Mouse (Mus musculus) testis, postnatal 14 days (tissue): ENCODE data around the gene Zmat5.
"Not testable (repeated sequence)": the region's sequence is repeated elsewhere in the genome, so short reads cannot be mapped to it uniquely, and the experiment has no call there.

Source experiments
- DNase-seq: peaks from one replicate; pipeline ENCODE4 v3.0.0; 2021; ENCODE audit warnings: low spot score

Zmat5 gene

DNA sequence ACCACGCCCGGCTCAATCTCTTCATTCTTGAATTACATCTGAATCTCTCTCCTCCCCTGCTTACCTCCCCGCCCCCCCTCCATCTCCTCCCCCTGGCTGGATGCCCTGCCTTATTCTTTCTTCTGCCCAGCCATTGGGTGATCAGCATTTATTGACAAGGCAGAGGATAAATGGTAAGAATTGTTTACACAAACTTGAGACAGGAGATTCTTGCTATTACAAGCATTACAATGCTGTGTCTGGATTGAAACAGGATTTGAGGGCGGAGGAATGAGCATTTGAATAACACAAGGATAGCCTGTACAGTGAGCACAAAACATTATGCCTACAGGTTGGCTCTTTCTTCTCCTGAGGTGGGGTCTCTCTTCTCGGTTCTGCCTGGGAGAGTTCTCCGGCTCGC is 14.1 kb upstream of the Zmat5 start:
- DNase-seq, result no peak

GRCm38 (mm10) chr11:4691213-4691612 is 13.3 kb upstream of the Zmat5 start:
- no peak for DNase-seq

DNA sequence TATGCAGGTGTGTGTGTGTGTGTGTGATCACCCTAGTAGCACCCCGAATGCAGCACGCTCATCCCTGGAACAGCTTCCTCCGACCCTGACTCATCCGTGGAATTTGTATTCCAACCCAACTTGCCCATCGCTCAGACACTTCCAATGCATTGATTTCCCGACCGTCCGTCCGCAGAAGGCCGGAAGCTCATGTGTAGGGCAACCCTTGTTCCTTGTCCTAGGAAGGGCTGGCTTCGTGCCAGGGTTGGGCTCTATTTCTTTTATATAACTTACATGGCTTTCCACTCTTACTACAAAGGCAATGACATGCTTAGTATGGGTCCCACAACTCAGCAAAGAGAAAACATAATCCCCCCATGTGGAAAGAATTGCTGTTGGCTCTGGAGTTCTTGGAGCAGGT is 12.3 kb upstream of the Zmat5 start:
- no peak for DNase-seq

GRCm38 (mm10) chr11:4697043-4697983 is 7.2 kb upstream of the Zmat5 start:
- peak; percentile 68 for DNase-seq

GRCm38 (mm10) chr11:4700726-4701125 is 3.8 kb upstream of the Zmat5 start:
- no peak for DNase-seq

- DNase-seq, result no peak
These were observed 798 bp upstream of the Zmat5 start for GRCm38 (mm10) chr11:4703688-4704071.

DNA sequence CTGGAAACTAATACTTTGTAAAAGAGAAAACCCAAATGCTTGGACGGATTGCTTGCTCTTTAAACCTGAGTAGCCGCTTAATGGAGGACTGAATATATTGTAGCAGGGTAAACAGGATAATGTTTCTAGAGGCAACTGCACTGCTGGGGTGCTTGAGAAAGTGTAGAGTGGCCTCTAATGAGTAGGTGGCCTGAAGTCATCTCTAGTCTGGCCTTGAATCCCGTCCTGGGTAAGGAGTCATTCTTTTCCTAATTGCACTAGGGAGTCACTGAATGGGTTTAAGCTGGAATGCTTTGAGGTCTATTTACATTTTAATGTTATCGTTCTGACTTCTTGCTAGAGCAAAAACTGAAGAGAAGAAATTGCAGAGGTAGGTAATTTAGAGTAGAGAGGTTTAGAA is 700 bp downstream of the Zmat5 start:
- DNase-seq, result no peak

DNA sequence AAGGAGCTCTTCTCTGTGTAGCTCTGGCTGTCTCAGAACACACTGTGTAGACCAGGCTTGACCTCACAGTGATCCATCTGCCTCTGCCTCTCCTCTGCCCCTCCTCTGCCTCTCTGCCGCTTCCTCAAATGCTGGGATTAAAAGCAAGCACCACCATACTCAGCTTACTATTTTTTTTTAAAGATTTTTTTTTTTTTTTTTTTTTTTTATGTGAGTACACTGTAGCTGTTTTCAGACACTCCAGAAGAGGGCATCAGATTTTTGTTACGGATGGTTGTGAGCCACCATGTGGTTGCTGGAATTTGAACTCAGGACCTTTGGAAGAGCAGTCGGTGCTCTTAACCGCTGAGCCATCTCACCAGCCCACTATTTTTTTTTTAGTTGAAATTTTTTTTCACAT is 5.7 kb downstream of the Zmat5 start:
- DNase-seq, result not testable (repeated sequence)

GRCm38 (mm10) chr11:4712822-4713221 is 8.3 kb downstream of the Zmat5 start:
- DNase-seq, result no peak

- DNase-seq, result no peak
These were observed 10.2 kb downstream of the Zmat5 start for GRCm38 (mm10) chr11:4714727-4715126.

DNA sequence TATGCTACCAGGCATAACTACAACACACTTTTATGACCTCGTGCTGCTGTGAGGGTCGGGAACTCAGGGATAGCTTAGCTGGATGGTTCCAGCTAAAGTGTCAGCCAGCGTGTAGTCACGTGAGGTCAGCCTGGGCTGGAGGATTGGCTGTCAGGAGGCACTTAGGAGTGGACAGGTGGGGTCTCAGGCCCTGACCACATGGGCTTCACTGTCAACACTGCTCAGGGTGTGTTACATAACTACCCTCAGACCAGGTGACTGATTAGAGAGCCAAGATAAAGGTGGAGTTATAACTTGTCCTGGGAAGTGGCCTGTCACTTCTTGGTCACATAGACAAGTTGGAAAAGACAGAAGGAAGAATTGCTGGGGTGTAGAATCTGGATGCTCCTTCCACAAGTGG is 11.1 kb downstream of the Zmat5 start:
- DNase-seq, result no peak

DNA sequence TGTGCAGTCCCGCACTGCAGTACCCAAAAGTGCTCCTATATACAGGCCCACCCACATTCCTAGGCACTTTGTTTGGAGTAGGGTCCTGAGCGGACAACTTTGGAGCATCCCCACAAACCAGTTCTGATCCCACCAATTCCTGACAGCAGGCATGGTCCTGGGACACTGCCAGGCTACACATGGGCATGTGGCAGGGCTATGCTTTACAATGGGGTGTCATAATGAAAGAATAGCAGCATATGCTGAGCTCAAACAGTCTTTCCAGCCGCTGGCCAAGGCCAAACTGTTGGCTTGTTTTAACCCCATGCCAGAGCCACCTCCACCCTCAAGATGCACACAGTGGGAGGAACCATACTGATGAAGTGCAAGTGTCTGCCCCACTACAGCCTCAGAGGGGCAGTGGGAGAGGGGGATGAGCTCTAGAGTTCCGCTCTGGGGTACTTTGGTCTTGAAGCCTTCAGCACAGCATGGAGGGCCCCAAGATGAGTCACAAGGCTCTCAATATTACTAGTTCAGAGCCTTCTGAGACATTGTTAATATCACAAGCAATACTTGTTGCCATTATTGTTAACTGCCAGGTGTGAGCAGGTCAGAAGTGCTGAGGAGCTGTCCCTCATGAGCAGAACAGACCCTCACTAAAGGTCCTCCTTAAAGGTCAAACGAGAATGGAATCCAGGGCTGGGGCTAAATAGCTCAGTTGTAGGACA is 12.2 kb downstream of the Zmat5 start:
- no peak for DNase-seq

DNA sequence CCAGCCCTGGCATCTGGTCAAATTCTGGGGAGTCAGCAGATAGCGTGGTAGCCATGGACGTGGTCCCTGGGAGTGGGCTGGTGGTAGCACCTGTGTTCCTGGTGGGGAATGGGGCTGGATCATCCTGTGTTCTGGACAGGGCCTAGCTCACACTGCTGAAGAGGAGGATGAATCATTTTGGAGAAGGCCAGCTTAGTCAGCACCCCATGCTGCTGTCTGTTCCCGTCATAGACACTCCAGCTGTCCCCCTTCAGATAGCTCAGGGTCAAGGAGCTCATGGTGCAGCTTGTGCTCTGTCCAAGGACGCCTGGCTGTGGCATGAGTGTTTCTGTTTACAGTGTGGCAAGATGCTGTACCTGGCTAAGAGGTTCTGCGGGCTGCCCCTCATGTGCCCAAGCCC is 14.1 kb downstream of the Zmat5 start:
- DNase-seq, result no peak

DNA sequence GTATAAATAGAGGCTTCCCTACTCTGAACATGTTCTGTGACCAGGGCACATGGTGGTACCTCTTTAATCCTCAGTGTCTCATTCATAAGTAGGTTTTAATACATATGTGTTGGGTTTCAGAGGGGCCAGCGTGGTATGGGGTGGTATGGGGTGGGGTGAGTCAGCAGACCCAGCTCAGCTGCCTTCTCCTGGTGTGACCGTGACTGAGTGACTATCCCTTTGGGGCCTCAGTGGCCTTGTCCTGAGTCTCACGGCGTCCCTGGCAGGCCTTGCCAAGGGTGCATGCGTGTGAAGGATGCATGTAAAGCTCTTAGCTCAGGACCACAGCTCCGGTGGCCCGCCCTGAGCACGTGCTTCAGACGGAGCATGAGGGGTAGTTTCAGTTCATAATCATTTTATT is 15.5 kb downstream of the Zmat5 start:
- DNase-seq, result no peak

DNA sequence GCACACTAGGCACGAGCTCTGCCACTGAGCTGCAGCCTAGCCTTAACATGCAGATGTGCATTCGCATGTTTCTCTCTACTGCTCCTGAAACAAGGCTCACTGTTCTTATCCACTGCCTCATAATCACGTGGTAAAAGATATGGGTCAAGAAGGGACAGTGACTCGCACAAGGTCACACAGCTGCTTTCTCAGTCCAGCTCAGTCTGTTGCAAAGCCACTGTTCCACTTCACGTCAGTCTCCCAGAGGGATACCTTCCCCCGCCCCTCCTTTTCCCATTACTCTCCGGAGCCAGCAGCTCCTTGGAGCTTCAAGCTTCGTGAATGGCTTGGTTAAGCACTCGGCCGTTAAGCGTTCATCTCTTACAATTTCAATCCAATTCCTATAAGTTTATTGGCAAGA is 15.9 kb downstream of the Zmat5 start:
- no peak for DNase-seq

- no peak for DNase-seq
These were observed 16.6 kb downstream of the Zmat5 start for GRCm38 (mm10) chr11:4720900-4721580.

DNA sequence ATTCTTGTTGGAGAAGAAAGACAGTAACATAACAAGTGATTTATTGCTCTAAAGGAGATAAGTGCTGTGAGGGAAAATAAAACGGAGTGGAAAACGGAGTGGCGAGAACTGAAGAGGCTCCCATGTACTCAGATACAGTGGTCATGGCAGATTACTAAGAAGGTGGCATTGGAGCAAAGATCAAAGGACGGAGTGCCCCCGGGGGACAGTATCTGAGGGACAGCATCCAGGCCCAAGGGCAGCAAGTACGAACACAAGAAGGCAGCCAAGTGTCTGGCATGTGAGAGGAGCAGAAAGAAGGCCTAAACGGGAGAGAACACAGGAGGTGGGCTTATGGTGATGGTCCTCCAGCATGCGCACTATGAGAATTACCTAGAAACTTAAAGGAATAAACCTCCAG is 17.2 kb downstream of the Zmat5 start:
- no peak for DNase-seq

DNA sequence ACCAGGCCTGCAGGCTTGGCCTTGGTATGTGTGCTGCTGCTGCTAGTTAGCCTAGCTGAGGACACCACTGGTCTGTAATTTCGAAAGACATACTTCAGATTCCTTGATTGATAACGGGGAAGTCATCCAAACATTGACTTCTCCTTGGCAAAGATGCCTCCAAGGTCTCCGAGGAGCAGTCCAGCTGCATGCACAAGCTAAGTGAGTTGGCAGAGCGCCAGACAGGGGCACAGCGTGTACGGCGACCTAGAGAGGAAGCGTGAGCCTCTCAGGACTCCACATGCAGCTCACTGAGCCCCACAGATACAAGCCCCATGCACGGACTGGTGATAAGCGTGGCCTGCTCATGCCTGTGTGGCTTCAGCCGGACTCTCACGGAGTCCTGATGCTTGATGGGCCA is 25.1 kb downstream of the Zmat5 start:
- peak; percentile 68 for DNase-seq

DNA sequence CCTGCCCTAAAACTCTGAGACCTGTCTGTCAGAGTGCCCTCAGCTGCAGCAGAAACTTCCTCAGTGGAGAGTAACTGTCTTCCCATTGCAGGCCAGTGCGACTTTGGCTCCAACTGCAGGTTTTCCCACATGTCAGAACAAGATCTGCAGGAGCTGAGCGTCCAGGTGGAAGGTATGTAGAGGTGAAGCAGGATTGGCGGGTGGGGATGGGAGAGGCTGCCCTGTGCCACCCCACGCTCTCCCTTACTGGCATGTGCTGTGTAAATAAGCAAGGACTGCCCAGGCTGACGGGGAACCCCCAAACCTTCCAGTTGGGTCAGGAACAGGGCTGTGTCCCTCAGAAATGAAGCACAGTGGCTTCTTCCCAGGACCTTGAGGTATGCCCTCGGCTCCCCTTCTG is 25.6 kb downstream of the Zmat5 start:
- DNase-seq, result no peak

- no peak for DNase-seq
These were observed 26.4 kb downstream of the Zmat5 start for GRCm38 (mm10) chr11:4730913-4731312.

- no peak for DNase-seq
These were observed 27.3 kb downstream of the Zmat5 start for GRCm38 (mm10) chr11:4731781-4732180.

GRCm38 (mm10) chr11:4734179-4734578 is 29.7 kb downstream of the Zmat5 start:
- DNase-seq, result no peak

DNA sequence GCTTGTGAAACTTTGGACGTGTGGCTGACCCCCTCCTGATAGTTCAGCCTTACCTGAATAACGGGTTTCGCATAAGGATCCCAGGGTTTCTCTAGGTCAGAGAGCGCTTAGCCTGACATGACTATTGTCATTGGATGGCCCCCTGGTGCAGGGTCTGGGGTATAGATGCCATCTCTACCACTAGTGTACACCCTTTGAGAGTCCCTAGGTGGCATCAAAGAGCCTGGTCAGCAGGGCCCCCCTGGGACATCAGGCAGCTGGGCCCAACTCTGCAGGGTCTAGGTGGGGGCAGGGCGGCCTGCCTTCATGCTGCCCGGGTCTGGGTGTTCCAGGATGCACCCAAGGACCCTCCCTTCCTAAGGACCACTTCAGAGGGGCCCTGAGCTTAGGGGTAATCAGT is 31.9 kb downstream of the Zmat5 start:
- DNase-seq, result no peak
